Mouse (Mus musculus) brain, adult 2 months (tissue): Measurements from ENCODE around the gene Gm2832.
"Not testable (repeated sequence)": the region's sequence is repeated elsewhere in the genome, so short reads cannot be mapped to it uniquely, and the experiment has no call there.

Experiments used
- DNase-seq: peaks from one replicate; pipeline ENCODE4 v3.0.0; 2011; ENCODE audit warnings: low read depth, low spot score

Gm2832 gene

DNA sequence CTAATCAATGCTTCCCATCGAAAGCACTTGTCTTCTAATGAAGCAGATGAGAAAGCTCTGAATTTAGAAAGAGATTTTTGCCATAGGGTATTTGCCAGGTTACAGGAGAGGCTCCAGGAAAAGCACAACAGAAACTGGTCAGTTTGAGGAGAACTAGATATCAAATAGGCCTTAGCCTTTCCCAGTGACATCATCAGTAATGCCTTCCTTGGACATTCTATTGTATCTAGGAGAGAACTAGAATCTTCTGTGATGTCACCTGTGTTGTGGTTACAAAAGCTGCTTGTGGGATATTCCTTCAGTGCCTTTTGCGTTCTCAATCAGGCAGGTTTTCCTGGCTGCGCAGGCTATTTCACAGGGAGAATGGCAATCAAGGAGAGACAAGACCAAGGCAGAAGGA, at the start of gene Gm2832:
Gene Gm2832 (plus strand): TSS at position 301 of the 400 bp plus-strand sequence.
- not testable (repeated sequence) for DNase-seq

DNA sequence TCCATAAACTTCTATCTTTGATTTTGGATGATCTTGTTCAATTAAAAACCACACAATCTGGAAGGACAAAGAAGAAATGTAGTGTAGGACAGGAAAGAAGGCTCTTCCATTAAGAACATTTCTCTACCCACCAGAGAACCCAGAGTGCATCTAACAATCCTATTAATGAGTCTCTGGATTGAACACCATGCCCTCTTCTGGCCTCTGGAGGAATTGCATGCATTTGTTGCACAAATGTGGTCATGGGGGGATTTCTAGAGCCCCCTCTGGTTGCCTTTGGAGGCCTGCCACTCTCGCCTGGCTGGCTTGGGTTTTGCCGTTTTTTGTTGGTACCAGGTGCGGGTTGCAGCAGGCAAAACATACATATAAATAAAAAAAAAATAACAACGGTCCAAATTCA, 15.3 kb upstream of the Gm2832 start:
- DNase-seq, result not testable (repeated sequence)

DNA sequence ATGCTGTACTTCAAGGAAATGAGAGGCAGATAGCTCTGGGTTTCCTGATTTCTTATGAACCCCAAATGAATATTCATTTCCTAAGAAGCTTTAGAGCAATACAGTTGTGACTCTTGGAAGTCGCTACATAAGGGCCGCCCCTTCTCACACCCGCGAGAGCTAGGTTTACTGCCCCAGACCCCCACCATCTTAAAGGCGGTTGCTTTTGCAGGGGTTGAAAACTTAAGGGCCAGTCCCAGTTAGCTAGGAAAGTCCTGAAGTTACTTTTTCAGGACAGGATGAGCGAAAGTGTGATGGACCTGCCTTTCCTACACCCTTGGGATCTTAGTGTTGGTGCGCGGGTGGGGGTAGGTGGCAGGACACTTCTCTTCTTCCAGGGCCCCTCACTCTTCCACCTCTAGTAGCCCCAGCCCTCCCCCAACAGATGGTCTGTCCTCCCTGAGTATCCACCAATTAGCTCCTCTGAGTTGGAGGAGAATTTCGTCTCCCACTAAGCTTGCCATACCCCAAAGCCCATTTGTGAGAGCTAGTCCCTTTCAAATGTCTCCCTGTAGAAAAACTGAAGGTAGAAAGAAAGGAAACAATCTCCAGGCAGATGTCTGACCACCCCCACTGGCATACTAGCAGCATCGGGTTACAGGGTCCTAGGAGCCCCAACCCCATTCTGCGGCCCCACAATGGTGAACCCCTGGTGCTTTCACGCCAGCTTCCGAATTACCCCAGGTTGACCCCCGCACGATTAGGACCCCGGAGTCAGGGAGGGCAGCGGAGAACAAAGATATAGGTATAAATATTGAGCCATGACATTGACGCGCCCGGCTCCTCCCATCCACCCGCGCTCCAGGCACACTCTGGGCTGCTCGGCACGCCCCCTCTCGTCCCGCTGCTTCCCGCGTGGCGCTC, 14.5 kb upstream of the Gm2832 start:
- not testable (repeated sequence) for DNase-seq

DNA sequence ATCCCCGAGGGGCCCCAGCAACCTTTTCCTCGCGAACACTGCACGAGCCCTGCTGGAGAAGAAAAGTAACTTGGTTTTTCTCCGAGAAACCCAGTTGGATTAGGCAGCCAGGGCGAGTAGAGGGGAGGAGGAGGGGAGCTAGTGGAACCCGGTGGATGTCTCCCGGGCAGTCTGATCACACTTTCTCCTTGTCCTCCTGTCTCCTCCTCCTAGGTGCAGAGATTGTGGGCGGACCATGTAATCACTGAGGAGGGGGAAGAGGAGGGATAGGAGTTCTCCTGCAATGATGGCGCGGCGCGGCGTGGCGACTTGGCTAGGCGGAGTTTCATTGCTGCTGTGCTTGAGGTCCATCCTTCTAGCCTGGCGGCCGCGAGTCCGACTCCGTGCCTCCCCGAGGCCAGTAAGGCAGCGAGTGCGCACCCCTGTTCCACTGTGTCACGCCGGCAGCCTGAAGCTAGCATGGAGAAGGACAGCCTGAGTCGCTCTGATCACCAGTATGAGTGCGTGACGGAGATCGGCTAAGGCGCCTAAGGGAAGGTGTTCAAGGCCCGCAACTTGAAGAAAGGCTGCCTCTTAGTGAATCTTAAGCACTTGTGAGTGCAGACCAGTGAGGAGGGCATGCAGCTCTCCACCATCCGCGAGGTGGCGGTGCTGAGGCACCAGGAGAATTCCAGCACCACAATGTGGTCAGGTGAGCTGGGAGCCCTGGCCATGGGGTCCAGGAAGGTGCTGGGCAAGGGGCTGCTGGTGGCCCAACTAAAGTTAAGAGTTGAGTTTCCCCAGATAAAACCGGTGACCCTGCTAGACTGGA, 13.6 kb upstream of the Gm2832 start:
- DNase-seq, result peak; percentile 6

DNA sequence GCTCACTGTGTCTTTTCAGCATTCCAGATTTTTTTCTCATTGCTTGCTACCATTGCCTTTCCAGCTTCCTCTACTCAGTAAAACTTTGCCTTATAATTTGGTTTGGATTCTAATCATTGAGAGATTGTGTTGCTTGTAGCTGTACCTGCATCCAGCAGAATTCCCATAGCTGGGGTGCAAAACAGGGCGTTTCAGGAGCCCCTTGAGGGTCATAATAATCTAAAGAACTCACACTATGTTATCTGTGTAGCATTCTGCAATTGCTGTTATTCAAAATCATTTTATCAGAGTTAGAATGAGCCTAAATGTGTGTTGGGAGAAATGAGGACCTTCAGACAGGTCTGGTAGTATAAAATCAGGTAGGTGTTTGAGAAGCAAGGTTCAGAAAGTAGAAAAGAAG, 7.4 kb downstream of the Gm2832 start:
- DNase-seq, result not testable (repeated sequence)
